Mouse (Mus musculus): ENCODE results near the gene Adtrp. TPM values are rescaled to one million over a fixed set of nuclear protein-coding genes. Genes with fewer than 3 reads are reported as not detected.

The Adtrp gene
- total RNA-seq, 1 experiment from 2014 or later, result not detected

DNA sequence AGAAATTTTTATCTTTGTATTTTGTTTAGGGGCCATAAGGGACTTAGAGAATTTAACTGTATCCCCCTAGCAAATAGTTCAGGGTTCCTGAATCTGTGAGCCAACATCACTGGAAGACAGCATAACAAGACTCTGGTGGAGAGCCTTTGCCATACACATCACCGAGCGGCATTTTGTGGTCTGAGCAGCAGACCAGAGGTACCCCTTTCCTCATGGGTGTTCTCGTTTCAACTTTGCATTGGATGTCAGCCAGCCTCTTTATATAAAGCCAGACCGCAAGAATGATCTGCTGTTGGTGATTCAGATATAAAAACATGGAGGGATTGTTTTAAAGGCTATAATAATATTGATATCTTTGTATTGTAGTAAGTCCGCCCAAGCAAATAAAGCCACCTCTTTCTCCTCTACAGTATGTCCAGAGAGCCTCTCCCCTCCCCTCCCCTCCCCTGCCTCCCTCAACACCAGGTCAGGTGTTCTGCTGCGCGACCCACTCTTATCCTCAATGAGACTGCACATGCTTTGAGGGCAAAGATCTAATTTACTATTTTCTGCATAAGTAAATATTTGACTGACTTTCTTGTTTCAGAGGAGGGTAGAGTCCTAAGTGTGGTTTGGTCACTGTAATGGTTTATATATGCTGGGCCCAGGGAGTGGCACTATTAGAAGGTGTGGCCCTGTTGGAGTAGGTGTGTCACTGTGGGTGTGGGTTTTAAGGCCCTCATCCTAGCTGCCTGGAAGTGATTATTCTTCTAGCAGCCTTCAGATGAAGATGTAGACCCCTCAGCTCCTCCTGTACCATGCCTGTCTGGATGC is 62.4 kb downstream of the Adtrp start:
- ATAC-seq (replicated peaks; ENCODE audit: low read depth, poor library complexity, severe bottlenecking), result peak; percentile 34; the same call in 1 of the 2 replicates

- ATAC-seq (replicated peaks; ENCODE audit: low read depth, poor library complexity, severe bottlenecking), result no peak
Observed at GRCm38 (mm10) chr13:41780296-41780695, 67.2 kb downstream of the Adtrp start.

GRCm38 (mm10) chr13:41779603-41780180 is 67.8 kb downstream of the Adtrp start:
- no peak for ATAC-seq (replicated peaks; ENCODE audit: low read depth, poor library complexity, severe bottlenecking)

- ATAC-seq (replicated peaks; ENCODE audit: low read depth, poor library complexity, severe bottlenecking), result no peak
Observed at GRCm38 (mm10) chr13:41773812-41774376, 73.6 kb downstream of the Adtrp start.

DNA sequence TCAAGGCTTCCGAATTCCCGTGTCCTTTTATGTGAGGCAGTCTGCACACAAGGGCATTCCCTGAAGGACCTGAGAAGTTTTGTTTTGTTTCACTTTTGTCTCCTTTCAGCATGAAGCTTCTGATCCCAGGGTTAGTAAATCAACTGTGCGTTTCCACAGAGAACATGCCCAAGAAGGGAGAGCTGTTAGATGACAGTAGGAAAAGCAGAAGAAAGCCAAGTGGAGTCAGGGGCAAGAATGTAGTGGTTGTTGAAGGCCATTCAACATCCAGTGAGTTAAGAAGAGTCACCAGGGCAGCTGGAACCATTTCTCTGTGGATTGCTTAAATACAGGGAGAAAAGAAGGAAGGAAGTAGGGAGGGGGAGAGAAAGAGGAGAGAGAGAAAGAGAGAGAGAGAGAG is 76.4 kb downstream of the Adtrp start:
- no peak for ATAC-seq (replicated peaks; ENCODE audit: low read depth, poor library complexity, severe bottlenecking)

- ATAC-seq (replicated peaks; ENCODE audit: low read depth, poor library complexity, severe bottlenecking), result no peak
Observed at GRCm38 (mm10) chr13:41767941-41768340, 79.5 kb downstream of the Adtrp start.

GRCm38 (mm10) chr13:41761986-41762385 is 85.5 kb downstream of the Adtrp start:
- no peak for ATAC-seq (replicated peaks; ENCODE audit: low read depth, poor library complexity, severe bottlenecking)

GRCm38 (mm10) chr13:41760484-41760883 is 87.0 kb downstream of the Adtrp start:
- ATAC-seq (replicated peaks; ENCODE audit: low read depth, poor library complexity, severe bottlenecking), result no peak

DNA sequence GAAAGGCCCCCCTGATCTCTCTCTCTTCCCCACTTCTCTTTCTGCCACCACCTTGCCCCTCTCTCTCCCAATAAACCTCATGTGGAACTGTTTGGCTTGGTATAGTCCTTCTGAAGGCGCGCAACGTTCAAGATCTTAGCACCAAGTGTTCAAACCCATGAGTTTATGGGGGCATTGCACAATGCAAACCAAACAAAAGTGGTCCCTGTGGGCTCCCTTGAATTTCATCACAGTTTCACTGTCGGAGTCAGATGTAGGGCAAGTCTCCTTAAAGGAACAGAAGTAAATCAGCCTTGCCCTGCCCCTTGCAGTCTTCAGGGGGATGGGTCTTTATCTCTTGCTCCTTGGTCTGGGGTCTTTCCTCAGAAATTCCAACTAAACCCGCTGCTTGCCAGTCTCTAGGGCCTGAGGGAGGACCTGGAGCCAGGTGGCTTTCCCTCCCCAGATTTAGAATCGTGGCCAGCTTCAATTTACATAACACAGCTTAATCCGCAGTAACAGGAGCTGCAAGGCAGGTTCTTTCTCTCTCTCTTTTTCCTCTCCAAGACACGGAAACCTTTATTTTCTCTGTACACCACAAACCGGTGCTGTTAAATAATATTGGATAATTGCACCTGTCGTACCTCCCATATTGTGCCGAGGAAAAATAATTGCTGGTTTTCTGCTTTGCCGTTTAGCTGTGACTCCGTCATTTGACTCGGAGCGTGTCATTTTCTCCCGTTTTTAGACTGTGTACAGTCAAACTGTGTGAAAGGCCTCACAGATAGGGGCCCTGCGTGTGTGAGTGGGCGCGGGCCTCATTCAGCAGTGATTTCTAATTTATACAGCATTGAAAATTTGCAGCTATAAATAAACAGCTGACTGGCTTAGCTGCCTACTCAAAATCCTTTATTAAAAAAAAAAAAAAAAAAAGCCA is 88.7 kb downstream of the Adtrp start:
- no peak for ATAC-seq (replicated peaks; ENCODE audit: low read depth, poor library complexity, severe bottlenecking)

DNA sequence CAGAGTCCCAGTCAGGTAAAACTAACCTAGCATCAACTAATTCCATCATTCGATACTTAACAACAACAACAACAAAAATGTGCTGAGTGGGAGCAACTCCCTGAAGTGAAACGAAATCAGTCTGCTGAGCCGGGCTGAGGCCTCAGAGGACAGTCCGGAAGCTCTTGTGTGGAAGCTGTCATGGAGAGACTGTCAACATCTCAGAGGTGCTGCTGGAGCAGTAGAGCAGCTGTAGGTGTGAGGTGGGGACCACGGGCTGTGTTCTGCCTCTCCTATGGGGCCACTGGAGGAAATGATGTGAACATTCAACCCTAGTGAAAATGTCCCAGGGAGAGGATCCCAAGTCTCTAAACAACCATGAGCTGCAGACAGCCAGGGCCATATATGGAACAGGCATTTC is 94.4 kb downstream of the Adtrp start:
- ATAC-seq (replicated peaks; ENCODE audit: low read depth, poor library complexity, severe bottlenecking), result no peak

GRCm38 (mm10) chr13:41750481-41750880 is 97.0 kb downstream of the Adtrp start:
- ATAC-seq (replicated peaks; ENCODE audit: low read depth, poor library complexity, severe bottlenecking), result no peak

GRCm38 (mm10) chr13:41748866-41749265 is 98.6 kb downstream of the Adtrp start:
- ATAC-seq (replicated peaks; ENCODE audit: low read depth, poor library complexity, severe bottlenecking), result no peak

GRCm38 (mm10) chr13:41747691-41748090 is 99.8 kb downstream of the Adtrp start:
- ATAC-seq (replicated peaks; ENCODE audit: low read depth, poor library complexity, severe bottlenecking), result no peak

DNA sequence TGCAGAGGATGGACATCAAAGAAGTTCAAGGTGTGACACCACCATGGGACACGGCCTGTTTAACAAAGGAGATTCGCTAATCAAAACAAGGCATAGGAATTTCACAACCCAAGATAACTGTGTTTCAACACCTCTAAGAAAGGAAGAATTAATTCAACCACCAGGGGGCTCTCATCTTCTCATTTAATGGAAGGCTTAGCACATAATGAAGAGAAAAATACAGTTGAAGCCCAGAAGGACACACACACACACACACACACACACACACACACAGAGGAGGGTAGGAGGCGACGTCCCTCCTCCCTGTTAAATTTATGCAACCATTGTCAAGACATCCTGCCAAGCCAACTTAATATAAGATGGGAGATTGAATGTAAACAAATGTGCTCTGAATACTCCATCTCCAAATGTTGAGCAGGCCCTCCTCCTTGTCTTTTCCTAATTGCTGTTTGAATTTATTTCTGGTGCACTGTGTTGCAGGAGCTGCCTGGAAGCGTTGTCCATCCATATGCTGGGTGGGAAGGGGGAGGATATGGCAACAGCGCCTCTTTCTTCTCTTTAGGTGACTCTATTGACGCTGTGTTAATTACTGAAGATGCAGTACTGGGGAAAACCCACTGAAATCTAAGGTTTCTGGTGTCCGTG is 100.4 kb downstream of the Adtrp start:
- peak; percentile 60 for ATAC-seq (replicated peaks; ENCODE audit: low read depth, poor library complexity, severe bottlenecking)

GRCm38 (mm10) chr13:41740456-41741085 is 106.9 kb downstream of the Adtrp start:
- no peak for ATAC-seq (replicated peaks; ENCODE audit: low read depth, poor library complexity, severe bottlenecking)

DNA sequence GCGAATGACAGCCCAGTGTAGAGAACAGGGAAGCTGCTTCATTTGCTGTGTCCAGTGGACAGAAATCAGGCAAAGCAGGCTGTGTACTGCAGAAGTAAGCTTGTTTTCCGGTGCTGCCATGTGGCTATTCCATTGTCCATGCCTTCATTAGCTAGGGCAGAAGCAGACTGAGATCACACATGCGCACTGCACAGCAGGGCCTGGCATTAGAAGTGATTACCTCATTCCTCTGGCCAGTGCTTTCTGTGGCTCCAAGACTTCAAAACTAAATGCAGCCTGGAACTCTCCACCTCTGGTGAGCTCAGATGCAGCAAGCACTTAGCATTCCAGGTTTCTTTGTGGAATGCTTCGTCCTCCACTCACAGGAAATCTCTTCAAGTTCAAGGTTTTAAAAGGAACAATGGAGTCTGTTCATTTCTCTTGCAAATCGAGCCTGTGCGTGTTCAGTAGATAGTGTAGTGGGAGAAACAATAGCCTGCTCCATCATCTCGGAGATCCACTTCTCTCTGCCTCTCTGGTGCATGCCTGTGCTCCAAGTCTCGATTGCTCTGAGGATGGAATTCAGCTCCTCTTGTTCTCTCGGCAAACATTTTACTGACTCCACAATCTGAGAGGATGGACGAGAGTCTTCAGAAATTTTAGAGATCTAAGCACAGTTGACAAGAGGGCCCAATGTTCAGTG is 109.7 kb downstream of the Adtrp start:
- no peak for ATAC-seq (replicated peaks; ENCODE audit: low read depth, poor library complexity, severe bottlenecking)

- ATAC-seq (replicated peaks; ENCODE audit: low read depth, poor library complexity, severe bottlenecking), result no peak
Observed at GRCm38 (mm10) chr13:41729660-41730059, 117.8 kb downstream of the Adtrp start.

DNA sequence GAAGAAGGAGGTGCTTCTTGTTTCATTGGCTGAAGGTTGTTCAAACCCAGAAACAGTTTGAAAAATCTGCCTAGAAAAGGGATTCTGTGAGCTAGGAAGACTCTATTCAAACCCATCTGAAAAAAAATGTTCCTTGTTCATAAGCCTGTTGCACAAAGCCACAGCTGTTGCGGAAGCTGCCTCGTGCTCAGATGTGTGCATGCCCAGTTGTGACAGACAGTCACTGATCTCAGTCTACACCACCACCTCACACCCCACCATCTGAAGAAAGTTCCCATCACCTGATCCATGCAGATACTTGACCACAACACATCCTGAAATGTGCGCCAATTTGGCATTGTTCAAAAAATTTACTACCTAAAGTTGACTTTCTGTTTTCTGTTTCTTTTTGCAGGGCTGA is 119.7 kb downstream of the Adtrp start:
- no peak for ATAC-seq (replicated peaks; ENCODE audit: low read depth, poor library complexity, severe bottlenecking)

GRCm38 (mm10) chr13:41719331-41719730 is 128.2 kb downstream of the Adtrp start:
- ATAC-seq (replicated peaks; ENCODE audit: low read depth, poor library complexity, severe bottlenecking), result no peak

Data from common myeloid progenitor, adult 5-6 weeks (primary cell).